Mouse (Mus musculus): ENCODE data around the gene Alkal2. TPM values are rescaled to one million over a fixed set of nuclear protein-coding genes. Genes with fewer than 3 reads are reported as not detected.

The Alkal2 gene
- 2.0 and 2.5 TPM in 2 replicates for polyA plus RNA-seq (2012; rRNA removed; ENCODE audit: low replicate concordance)

GRCm38 (mm10) chr12:30883986-30884621, at the start of gene Alkal2:
Gene Alkal2 (plus strand): TSS chr12:30884322.

GRCm38 (mm10) chr12:30911261-30912047, 27.3 kb downstream of the Alkal2 start, which contains the start of the genes Acp1 and Sh3yl1:
Gene Acp1 (minus strand): TSS chr12:30911589.
Gene Sh3yl1 (plus strand): TSS chr12:30911668.

Other genes with a start within 250 kb of the Alkal2 start
- gene Acp1, start 27.3 kb downstream of the Alkal2 start, polyA plus RNA-seq (2012; rRNA removed; ENCODE audit: low replicate concordance), result 6.7 and 17.8 TPM in 2 replicates
- gene Sh3yl1, start 27.3 kb downstream of the Alkal2 start, polyA plus RNA-seq (2012; rRNA removed; ENCODE audit: low replicate concordance), result 1.1 and 3.9 TPM in 2 replicates
- gene Fam110c, start 189.5 kb downstream of the Alkal2 start, polyA plus RNA-seq (2012; rRNA removed; ENCODE audit: low replicate concordance), result 6.3 and 15.8 TPM in 2 replicates

All from subcutaneous adipose tissue, adult 2 months (tissue).